Mouse (Mus musculus) frontal cortex, postnatal 10 days (tissue): ENCODE measurements around the gene Lcn8.

Experiments used
- DNase-seq, 2 experiments: peaks; one replicate each; pipeline ENCODE4 v3.0.0; 2022; ENCODE audit warnings: low spot score in 2 of 2, mixed read lengths in 1 of 2

Lcn8 gene

GRCm38 (mm10) chr2:25652902-25653301 is at the start of gene Lcn8:
Gene Lcn8, plus strand, starts transcription at chr2:25653120.
- DNase-seq: no peak

DNA sequence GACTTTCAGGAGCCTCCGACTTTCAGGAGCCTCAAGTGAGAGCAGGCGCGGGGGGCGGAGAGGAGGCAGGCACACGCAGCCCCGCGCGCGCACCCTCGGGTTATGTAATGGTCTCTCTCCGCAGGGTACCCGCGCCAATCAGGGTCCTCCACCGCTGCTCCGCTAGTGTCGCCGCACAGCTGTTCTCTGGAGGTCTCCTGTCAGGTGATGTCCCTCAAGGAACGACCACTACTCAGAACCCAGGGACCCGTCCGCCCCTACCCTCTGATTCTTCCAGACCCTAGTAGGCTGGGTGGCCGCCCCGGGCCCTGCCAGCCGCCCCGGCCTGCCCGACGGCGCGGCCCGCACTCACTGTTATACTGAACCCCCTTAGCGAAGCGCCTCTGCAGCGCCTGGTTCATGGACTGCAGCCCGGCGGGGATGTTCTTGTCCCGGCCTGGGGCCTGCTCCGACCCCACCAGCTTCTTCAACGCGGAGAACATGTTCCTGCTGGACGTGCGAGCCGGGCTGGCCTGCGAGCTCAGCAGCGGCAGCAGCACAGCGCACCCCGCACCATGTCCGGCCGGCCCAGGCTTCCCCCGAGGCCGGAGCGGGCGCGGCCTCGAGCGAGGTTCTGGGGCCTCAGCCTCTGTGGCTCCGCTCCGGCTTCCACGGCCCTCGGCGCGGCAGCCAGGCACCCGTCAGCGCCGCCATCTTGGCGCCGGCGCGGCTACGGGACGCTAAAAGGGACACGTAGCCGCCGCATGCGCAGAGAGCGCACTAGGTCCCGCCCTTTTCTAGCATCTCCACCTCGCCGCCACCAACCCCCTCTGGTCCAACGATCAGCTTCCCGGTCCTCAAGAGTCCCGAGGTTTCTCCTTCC is 44.9 kb upstream of the Lcn8 start, which contains the start of gene Rabl6:
Gene Rabl6, minus strand, starts transcription at position 761 of the 862 bp plus-strand sequence.
- peak; percentile 79 to 86 for DNase-seq

DNA sequence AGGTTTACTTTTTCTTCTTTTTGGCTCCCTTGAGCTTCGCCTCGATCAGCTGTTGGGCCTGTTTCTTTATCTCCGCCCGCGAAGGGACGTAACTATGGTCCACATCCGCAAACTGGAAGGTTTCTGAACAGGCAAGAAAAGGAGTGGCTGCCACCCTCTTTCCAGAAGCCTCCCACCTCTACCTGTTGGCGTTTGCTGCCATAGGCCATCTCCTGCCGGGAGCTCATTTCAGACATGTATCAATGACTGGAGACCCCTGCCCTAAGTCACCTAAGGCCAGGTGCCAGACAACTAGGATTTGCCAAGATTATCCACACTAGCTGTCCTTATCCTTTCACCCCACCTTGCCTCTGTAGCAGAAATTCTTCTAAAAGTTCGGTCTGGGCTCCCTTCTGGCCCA is 44.2 kb upstream of the Lcn8 start:
- no peak for DNase-seq

DNA sequence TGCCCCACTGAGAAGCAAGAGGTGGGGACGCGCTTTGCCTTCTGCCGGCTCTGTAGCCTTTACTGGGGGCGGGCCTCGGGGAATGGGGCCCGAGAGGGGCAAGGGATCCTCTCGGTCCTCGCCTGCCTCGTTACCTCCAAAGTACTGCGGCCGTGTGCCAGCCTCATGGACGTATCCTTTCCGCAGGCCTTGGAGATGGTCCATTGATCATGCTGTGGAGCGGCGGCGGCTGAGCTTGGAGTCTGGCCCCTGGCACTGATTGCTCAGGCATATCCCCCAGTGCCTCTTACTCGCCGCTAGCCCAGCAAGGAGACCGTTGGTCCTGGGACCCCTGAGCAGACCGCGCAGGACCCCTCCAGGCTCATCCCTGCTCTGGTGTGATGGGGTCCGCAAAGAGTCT is 36.5 kb upstream of the Lcn8 start:
- no peak for DNase-seq

DNA sequence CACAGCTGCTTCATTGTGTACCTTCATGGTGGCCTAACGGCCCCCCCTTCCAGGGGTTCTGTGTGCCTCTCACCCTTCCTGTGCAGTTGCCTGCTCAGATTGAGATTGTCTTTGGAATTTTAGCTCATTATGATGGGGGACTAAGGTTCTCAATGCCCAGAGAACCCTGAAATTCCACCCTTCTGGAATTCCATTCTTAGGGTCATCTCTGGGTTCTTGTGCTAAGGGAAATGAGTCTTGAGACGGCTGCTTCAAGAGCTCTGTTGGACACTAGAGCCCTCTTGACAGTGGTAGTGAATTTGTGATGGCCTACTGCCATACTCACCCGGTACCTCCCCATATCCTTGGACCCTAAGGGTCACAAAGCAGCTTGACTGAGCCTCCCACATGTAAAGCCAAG is 35.3 kb upstream of the Lcn8 start, which contains the start of gene Ccdc183:
Gene Ccdc183, minus strand, starts transcription at position 101 of the 400 bp plus-strand sequence.
- no peak for DNase-seq

GRCm38 (mm10) chr2:25620386-25620785 is 32.5 kb upstream of the Lcn8 start:
- DNase-seq: no peak

GRCm38 (mm10) chr2:25620852-25621228 is 32.1 kb upstream of the Lcn8 start:
- no peak for DNase-seq

DNA sequence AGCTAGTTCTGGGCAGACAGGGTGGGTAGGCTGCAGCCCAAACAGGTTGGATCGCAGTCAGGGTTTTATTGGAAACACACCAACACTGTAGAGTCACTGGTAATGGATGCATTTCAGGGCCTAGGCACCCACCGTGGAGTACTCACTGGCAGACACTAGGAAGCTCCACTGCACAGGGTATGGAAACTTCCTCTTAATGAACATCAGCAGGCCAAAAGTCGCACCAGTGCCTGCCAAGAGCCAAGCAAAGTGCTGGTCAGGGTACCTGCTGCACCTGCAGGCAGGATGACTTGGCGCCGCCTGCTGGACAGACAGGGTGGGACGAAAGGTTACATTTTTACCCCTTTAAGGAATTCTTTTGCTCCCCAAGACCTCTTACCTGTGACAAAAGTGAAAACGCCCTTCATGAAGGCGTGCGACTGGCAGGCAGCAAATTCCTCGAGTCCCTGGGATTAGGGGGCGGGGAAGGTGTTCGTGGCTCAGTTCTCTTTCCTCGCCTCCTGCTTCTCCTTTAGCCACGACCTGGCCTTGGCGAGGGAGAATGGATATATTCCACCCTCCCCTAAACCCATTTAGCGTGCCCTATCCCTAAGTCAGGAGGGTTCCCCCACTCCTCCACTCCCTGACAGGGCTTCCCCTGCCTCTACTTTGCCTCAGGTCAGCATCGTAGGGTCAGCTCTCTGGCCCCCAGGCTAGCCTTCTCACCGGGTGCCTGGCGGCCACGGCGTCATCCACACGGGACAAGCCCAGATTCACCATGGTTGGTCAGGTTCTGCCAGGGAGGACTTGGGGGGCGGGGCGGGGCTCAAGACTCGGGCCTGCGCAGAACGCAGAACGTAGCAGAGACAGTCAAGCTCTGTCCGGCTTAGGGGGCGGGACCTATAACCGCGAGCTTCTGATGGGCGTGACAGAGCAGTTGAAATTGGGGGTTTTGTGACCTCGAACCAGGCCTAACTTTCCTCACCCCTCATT is 31.4 kb upstream of the Lcn8 start, which contains the start of gene Tmem141:
Gene Tmem141, minus strand, starts transcription at position 777 of the 972 bp plus-strand sequence.
- peak; percentile 79 to 80 for DNase-seq

- no peak for DNase-seq
Observed at GRCm38 (mm10) chr2:25625986-25626385, 26.9 kb upstream of the Lcn8 start.

GRCm38 (mm10) chr2:25627811-25628210 is 25.1 kb upstream of the Lcn8 start, which contains the start of gene Fcna:
Gene Fcna, minus strand, starts transcription at chr2:25628030.
- no peak for DNase-seq

DNA sequence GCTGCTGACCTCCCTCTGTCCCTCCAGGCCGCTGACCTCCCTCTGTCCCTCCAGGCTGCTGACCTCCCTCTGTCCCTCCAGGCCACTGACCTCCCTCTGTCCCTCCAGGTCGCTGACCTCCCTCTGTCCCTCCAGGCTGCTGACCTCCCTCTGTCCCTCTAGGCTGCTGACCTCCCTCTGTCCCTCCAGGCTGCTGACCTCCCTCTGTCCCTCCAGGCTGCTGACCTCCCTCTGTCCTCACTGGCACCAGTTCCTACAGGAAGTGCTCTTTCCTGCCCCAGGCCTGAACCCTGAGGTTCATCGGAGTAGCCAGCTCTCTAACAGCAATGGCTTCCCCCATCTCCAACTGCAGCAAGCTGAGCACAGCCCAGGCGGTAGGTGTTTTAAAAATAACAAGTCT is 24.2 kb upstream of the Lcn8 start:
- DNase-seq: no peak

GRCm38 (mm10) chr2:25633616-25634015 is 19.3 kb upstream of the Lcn8 start:
- DNase-seq: no peak

DNA sequence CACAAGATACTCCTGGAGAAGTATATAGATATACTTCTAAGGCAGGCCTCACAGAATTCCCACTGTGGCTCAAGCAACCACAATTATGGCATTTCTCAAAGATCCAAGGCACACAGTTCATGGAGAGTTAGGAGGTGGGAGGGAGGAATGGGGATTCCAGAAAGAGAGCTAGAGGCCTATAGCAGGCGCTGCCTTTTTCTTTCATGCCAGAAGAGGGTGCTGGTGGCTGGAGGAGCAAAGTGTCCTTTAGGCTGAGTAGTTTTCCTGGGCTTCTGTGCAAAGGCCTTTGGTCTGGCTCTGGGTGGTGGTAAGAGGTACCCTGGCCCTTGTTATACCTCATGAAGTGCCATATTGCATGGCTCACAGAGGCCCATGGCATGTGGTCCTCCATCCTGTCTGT is 18.9 kb upstream of the Lcn8 start:
- no peak for DNase-seq

- DNase-seq: peak in 1 of 2 experiments; percentile 26
Observed at GRCm38 (mm10) chr2:25639890-25640289, 13.0 kb upstream of the Lcn8 start.

DNA sequence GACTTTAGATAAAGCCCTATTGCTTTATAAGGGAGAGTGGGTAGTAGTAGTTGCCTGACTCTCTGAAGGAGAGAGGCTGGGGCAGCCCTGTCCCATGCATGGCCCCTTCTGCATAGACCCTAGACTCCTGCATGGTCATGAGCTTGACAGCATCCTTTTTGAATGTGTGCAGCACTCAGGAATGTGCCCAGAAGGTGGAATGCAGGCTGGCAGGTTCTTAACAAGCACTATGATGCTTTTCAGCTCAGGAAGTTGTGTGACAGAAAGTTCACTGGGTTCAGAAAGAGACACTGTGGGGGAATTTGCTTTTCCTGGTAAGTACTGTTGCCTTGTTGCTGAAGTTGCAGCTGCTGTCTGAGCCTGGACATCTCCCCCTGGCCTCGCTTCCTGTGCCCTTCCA is 1.6 kb downstream of the Lcn8 start:
- DNase-seq: no peak

DNA sequence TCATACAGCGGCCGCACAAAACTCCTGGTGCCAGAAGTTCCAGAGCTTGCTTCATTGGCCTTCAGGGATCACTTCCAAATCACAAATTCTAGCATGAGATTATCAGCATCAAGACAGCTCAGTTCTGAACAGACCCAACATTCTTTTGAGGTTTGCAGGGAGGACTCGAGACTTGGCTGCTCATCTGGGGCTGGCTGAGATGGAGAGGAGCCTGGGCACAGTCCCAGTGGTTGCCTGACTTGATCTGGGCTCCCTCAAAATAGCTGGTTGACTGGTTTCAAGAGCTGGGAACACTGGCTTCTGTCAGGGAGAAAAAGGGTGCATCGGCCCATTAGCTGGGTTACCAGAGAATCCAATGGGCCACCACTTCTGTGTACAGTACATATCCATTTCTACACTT is 3.8 kb downstream of the Lcn8 start:
- DNase-seq: no peak

DNA sequence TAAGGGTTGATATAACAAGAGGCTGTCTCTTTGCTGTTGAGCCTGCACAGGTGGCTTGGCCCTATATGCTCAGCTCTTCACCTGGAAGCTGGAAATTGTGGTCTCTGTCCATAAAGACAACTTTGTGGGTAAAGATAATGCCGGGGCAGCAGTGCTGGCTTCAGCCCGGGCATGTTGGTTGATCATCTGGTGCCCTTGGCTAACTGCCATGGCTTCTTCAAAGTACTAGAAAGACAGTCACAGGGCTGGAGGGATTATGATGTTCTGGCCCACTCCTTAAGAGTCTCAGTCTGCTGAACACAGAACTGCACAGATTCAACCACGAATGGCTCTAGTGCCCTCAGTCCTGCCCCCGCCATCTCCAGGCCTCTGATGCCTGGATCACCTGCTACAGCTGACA is 4.3 kb downstream of the Lcn8 start:
- DNase-seq: no peak

DNA sequence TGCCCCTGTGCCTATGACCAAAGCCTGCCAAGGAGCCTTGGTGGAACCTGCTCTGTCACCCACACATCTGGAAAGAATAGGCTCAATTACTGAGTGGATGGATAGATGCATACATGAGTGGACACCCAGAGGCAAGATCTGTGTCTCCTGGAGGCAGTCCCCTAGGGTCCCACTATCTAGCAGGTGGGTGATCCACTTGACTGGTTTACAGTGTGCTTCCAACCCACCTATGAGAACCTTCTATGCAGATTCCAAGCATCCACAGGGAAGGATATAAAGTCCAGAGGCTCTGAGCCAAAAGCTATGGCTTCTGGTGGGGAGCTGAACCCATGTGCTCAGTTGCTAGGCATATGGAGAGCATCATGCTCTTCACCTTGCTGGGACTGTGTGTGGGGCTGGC is 4.7 kb downstream of the Lcn8 start, which contains the start of gene Lcn5:
Gene Lcn5, plus strand, starts transcription at position 301 of the 400 bp plus-strand sequence.
- DNase-seq: no peak

- no peak for DNase-seq
Observed at GRCm38 (mm10) chr2:25660279-25660678, 7.4 kb downstream of the Lcn8 start.

DNA sequence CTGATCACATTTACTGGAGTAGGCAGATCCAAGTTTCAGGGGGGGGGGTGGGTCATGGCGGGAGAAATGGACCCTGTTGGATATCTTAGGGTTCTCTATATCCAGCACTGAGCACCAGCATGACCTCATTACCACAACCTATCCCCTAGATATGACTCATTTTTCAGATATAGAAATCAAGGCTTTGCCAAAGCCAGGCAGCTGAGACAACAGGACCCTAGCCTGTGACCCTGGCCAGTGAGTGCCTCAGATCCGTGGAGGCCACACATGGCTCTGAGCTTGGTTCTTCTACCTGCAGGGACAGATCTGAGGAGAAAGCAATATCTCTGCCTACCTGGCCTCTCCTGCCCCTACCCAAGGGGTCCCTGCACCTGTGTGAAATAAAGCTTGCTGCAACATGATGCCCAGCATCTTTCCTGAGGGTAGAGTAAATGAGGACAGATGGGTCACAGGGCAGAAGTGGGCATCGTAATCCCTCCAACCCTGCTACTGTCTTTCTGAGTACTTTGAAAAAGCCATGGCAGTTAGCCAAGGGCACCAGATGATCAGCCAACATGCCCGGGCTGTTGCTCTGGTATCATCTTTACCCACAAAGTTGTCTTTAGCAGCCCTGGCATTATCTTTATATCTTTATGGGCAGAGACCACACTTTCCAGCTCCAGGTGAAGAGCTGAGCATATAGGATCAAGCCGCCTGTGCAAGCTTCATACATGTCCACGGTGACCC is 8.5 kb downstream of the Lcn8 start:
- DNase-seq: no peak

DNA sequence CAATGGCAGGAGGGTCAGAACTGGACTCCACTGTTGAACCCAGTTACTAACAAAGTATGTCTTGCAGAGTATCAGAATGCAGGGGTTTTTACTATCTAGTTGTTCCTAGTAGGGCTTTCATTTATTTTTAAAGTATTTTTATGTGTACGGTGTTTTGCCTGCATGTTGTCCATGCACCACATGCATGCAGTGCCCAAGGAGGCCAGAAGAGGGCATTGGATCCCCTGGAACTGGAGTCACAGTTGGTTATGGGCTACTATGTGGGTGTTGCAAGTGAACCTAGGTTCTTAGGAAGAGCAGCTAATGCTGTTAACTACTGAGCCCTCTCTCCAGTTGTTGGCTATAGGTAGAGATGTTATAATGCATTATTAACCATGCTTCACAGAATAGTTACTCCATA is 10.6 kb downstream of the Lcn8 start:
- peak in 1 of 2 experiments; percentile 26 for DNase-seq
